Mouse (Mus musculus) embryonic facial prominence, embryonic 11.5 days (tissue): ENCODE measurements at regions not wholly inside any gene's neighbourhood (a gene's known extent, or its start where the extent isn't known, plus 50 kb on each side); places are given as distances from the start of the nearest gene placed in this dataset.

Experiments used
- ATAC-seq: fragments of 200-750 bp; cut with Nextera tagmentation; replicated peaks from 2 replicates; pipeline ENCODE4 v1.8.0; 2017; ENCODE audit warnings: low read depth; ENCODE audit not compliant: insufficient number of reproducible peaks, low FRiP score, low TSS enrichment
- DNase-seq: peaks from one replicate; pipeline ENCODE4 v3.0.0-alpha.2; 2015; ENCODE audit warnings: low spot score
- H3K27ac ChIP-seq: fragments of 300-500 bp; sonication (generic); replicated peaks from 2 replicates; pipeline ENCODE4 v1.5.1; 2014; ENCODE audit warnings: mild to moderate bottlenecking, low read depth, low read length, control low read depth
- H3K27me3 ChIP-seq: fragments of 300-500 bp; sonication (generic); 2 replicates; pipeline ENCODE4 v1.6.1; 2014; ENCODE audit warnings: mild to moderate bottlenecking, low read length, moderate library complexity, mixed read lengths; ENCODE audit not compliant: control insufficient read depth, insufficient read depth
- H3K36me3 ChIP-seq: fragments of 300-500 bp; sonication (generic); replicated peaks from 2 replicates; pipeline ENCODE4 v1.6.1; 2014; ENCODE audit warnings: low read depth, mild to moderate bottlenecking, low read length, moderate library complexity, mixed read lengths; ENCODE audit not compliant: control insufficient read depth, insufficient read depth
- H3K4me1 ChIP-seq: fragments of 300-500 bp; sonication (generic); 2 replicates; pipeline ENCODE4 v1.6.1; 2014; ENCODE audit warnings: low read length, mixed read lengths; ENCODE audit not compliant: control insufficient read depth, insufficient read depth
- H3K4me2 ChIP-seq: fragments of 300-500 bp; sonication (generic); 2 replicates; pipeline ENCODE4 v1.6.1; 2014; ENCODE audit warnings: low read depth, mild to moderate bottlenecking, control low read depth, low read length, moderate library complexity
- H3K4me3 ChIP-seq: fragments of 300-500 bp; sonication (generic); 2 replicates; pipeline ENCODE4 v1.5.1; 2014; ENCODE audit warnings: low read depth, low read length, control low read depth
- H3K9ac ChIP-seq: fragments of 300-500 bp; sonication (generic); replicated peaks from 2 replicates; pipeline ENCODE4 v1.6.1; 2014; ENCODE audit warnings: mild to moderate bottlenecking, control low read depth, low read length
- H3K9me3 ChIP-seq: fragments of 300-500 bp; sonication (generic); replicated peaks from 2 replicates; pipeline ENCODE4 v1.6.1; 2016; ENCODE audit warnings: mild to moderate bottlenecking, low read length, inconsistent platforms, mixed read lengths; ENCODE audit not compliant: control insufficient read depth
- WGBS: fragments of 180-500 bp; shearing (Covaris S2); extraction: QIAGEN DNeasy Blood & Tissue Kit; methylation state at CpG from one replicate; pipeline ENCODE4 v1.1.7; 2014; 5-methylcytosine and 5-hydroxymethylcytosine counted together

GRCm38 (mm10) chr10:116645631-116646030 is 64.3 kb upstream of the Cnot2 start:
- WGBS, result 72% methylated on average over 7 of the region's 7 CpGs
- Histone ChIP-seq H3K27me3 (no peaks in the 10 kb centered on the region), H3K27ac (no peak overlapping the region), H3K36me3 (no peaks in the 10 kb centered on the region), H3K9ac (no peak overlapping the region), H3K4me1 (no peaks in the 10 kb centered on the region), H3K4me3 (no peak overlapping the region), H3K4me2 (no peak overlapping the region), H3K9me3 (no peaks in the 10 kb centered on the region)
- ATAC-seq (no peak), DNase-seq (no peak)

GRCm38 (mm10) chr10:116645108-116645507 is 63.8 kb upstream of the Cnot2 start:
- Histone ChIP-seq H3K36me3 (no peaks in the 10 kb centered on the region), H3K27me3 (no peaks in the 10 kb centered on the region), H3K9ac (no peak overlapping the region), H3K4me2 (no peak overlapping the region), H3K9me3 (no peaks in the 10 kb centered on the region), H3K4me3 (no peak overlapping the region), H3K4me1 (no peaks in the 10 kb centered on the region), H3K27ac (no peak overlapping the region)
- no peak for ATAC-seq
- 81% methylated on average over 9 of the region's 9 CpGs for WGBS
- no peak for DNase-seq
